Mouse (Mus musculus): ENCODE results near the gene Prickle1.

Gene Prickle1

DNA sequence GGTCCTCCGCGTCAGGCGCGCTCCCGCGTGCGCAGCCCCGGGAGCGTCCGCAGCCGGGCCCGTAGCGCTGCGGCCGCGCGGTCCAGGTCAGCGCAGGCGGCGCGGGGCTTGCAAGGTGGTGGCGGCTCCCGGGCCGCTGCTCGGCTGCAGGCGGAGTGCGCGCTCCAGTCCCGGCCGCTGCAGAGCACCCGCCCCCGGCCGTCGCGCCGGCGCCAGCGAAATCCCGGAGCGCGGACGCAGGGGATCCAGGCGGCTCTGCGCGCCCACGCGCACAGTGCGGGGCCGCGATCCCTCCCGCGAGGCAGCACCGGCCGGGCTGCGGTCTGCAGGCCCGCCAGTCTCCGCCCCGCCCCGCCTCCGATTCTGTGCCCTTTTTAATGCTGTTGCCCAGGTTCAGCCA is at the start of gene Prickle1:
Prickle1 (minus strand) TSS at position 146 of the 400 bp plus-strand sequence.
- in situ Hi-C loops (cut with MboI; ENCODE audit: low sequenced_read_pairs) = loop anchor here (25.0 kb wide), 2 partner anchors 617 to 1158 kb away; no protein-coding TSS in a partner anchor

DNA sequence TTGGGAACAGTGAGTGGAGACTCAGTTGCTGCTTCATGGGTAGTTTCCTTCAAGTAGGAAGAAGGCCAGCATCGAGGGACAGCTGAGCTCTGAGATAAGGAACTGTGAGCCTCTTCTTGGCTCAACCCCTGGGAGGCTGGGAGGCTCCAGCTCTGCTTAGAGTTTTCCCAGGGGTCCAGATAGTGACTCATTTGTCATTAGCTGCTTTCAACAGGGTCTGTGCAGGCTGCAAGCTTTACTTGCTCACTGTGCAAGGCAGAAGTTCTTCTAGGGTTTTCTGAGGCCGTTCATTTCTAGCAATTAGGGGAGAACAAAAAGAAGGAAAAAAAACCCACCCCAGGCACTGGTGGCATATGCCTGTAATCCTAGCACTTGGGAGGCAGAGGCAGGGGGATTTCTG is 44.5 kb upstream of the Prickle1 start:
- in situ Hi-C loops (cut with MboI; ENCODE audit: low sequenced_read_pairs) = no loop called here

DNA sequence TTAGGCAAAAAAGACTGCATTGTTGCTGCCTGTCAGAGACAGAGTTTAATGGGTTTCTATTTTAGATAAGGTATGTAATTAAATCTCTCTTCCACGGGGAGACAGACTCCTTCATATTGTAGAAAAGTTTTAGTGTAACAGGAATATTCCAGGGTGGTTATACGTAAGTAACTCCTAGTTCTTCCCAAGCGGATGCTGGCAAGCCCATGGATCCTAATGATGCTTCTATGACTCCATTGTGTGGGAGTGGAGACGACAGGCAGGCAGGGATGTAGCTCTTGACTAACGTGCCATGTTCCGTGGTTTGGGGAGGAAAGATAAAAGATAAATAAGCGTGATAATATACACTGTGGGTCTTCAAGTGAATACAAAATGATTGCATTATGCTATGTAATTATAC is 41.3 kb upstream of the Prickle1 start:
- in situ Hi-C loops (cut with MboI; ENCODE audit: low sequenced_read_pairs) = no loop called here

DNA sequence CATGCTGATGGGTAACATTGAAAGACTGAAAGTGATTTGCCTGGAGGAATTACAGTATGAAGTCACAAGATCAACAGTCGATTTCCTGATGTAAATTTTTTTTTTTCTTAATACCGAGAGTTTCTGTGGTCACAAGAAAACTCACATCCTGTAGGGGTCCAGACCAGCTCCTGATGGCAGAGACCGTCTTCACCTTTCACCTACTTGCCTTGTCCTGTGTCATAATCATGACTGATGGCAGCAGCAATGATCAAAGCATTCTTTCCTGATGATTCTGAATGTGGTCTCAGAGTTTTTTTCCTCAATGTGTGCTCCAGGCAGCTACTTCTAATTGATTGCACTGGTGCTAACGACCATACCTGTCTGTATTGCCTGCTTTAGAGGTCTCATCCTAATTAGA is 39.9 kb upstream of the Prickle1 start:
- in situ Hi-C loops (cut with MboI; ENCODE audit: low sequenced_read_pairs) = no loop called here

DNA sequence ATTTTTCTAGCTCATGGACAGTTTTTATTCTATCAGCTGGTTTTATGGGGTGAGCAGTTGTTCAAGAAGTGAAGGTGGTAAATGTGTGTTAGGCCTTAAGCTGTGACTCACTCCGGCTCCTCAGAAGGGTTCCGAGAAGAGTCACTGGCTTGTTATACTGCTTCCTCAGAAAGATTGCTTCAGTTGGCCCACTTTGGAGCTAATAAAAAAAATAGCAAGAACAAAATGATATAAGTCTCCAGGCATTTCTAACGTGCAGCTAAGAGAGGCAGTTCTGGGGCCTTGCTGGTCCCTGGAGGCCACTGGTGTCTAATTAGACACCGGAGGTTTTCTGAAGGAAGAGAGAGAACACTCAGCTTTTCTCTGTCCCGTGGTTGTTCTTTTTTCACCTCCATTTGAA is 38.8 kb upstream of the Prickle1 start:
- in situ Hi-C loops (cut with MboI; ENCODE audit: low sequenced_read_pairs) = no loop called here

DNA sequence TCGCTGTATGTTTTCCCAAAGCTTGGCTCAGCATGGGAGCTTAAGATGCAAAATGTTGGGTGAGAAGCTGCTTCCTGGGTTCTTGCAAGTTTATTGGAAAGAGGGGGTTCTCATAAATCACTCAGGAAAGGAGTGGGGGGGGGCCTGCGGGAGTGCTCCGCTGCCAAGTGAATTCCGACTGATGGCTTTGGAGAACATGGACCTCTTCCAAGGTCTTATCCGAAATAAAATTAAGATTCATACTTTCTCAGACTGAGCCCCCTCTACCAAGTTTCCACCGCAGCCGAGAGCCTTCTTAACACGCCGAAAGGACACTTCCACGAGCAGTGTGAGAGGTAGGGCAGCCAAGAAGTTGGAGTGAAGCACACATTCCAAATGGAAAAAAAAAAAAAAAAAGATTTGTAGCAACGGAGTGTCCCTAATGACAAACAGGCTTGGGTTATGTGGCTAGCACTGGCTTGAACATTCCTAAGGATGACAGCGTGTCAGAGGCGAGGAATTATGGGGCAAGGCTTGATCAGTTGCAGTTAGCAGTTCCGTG is 34.4 kb upstream of the Prickle1 start:
- in situ Hi-C loops (cut with MboI; ENCODE audit: low sequenced_read_pairs) = no loop called here

DNA sequence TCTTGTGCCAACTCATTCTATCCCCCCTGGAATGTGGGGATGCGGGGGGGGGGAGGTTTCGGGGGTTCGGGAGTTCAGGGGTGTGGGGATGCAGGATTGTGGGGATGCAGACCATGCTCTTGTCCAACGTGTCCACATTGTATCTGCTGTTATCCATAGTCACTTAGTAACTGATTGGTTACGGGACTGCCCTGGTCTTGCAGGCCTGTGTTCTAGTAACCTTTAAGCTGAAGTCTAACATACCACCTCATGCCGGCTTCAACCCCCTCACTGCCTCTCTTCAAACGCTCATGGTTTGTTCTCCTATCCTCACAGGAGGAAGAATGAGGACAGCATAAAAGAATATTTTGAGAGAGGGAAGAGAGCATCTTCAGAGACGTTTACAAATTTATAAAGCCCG is 33.5 kb upstream of the Prickle1 start:
- in situ Hi-C loops (cut with MboI; ENCODE audit: low sequenced_read_pairs) = no loop called here

DNA sequence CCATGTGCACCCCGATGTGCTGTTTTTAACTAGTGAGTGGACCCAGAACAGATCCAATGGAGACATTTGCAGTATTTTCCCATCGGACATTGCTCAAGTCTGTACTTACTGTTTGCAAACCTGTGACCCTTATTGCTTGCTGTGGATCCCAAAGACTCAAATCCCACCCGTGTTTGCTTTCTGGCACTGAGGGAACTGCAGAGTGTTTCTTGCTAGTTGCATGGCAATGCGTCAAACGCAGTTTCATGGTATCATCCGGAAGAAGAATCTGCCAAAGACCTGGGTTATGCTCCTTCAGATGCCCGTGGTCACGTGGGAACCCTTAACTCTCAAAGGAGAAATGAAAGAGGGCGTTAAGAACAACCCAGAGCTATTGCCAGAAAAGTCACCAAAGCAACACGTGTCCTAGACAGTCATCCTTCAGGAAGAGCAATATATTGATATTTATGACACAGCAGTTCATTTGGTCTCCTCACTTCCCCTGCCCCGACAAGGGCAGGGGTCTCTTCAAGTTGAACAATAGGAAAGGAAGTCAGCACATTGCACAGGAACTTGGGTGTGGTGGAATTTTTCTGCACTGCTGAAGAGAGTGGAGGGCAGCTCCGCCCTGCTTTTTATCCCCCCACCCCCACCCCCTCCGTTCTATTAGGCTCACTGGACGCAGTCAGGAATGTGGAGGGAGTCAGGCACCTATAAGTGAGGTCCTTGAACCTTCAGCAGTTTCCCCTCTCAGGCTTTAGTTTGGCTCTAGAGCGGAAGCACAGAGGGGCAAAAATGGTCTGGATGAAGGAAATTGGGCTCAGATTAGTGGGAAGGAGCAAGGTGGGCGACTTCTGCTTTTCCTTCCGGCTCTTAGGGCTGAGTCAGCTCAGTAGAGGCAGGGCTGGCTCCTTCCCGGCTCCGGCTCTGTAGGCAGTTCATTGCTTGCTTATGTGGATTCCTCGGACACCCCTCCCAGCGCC is 32.4 kb upstream of the Prickle1 start:
- in situ Hi-C loops (cut with MboI; ENCODE audit: low sequenced_read_pairs) = no loop called here

DNA sequence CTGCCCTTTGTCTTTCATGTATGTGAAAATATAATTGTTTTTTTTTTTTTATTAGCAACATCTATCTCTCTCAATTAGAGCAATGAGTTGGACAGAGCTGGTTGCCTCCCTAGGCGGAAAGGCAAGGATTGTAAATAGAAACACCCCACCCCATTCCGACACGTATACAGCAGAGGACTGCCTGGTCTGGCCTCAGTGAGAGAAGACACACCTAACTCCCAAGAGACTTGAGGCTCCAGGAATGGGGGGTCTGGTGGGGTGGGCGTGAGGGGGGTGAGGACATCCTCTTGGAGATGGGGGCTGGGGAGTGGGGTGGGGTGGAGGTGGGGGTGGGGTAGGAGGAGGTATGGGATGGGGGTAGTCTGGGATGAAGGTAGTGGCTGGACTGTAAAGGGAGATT is 23.9 kb upstream of the Prickle1 start:
- in situ Hi-C loops (cut with MboI; ENCODE audit: low sequenced_read_pairs) = no loop called here

DNA sequence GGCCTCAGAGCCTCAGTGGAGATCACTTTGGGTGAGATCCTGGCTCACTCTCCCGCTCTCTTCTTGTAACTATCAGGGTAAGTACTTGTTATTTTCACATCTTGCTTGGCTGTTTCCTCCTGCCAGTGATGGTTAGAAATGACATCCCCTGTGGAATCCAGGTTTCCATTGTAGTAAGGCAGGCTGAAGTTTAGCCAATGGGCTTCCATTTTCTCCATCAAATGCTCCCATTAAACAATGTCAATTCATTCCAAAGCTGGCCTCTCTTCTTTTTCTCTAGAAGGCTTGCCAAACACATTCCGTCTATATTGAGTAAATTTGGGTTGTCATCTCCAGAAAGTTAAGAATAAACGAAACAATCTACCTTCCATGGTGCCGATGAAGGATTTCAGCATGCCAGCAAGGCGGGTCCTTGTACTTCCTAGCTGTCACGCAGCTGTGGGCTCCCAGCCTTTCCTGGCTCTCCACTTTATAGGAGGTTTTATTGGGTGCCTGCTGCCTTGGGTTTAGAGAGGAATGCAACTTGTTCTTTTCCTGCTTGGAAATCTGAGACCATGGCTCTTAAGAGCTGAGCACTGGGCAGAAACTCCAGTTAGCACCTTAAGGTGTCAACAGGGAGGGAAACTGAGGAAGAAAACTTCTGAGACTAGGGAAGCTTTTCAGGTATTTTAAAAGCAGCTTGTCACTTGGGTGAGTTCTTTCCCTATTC is 22.9 kb upstream of the Prickle1 start:
- in situ Hi-C loops (cut with MboI; ENCODE audit: low sequenced_read_pairs) = no loop called here

DNA sequence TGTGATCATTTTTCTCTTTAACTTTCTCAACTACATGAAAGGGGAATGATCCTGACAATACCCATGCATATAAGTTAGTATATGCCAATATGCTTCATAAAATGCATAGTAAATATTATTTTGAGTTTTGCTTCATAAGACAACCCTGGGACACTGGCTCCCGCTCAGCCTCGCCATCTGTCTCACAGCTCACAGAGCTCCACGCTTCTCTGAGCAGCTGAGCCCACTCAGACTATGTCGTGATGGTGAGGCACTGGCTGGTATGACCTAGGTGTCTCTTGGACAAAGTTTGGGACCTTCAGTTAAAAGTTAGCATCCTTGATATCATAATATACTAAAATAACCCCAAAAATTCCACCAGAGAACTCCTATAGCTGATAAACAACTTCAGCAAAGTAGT is 20.6 kb upstream of the Prickle1 start:
- in situ Hi-C loops (cut with MboI; ENCODE audit: low sequenced_read_pairs) = no loop called here

DNA sequence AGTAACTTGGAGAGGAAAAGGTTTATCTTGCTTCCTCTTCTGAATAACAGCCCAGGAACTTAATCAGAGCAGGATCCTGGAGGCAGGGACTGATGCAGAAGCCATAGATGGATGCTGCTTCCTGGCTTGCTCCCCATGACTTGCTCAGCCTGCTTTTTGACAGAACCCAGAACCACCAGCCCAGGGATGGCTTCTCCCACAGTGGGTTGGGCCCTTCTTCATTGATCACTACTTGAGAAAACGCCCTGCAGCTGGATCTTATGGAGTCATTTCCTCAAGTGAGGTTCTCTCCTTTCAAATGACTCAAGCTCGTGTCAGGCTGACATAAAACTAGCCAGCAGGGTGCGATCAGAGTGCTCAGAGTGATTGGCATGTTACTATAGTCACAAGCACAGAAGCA is 19.3 kb upstream of the Prickle1 start:
- in situ Hi-C loops (cut with MboI; ENCODE audit: low sequenced_read_pairs) = no loop called here

DNA sequence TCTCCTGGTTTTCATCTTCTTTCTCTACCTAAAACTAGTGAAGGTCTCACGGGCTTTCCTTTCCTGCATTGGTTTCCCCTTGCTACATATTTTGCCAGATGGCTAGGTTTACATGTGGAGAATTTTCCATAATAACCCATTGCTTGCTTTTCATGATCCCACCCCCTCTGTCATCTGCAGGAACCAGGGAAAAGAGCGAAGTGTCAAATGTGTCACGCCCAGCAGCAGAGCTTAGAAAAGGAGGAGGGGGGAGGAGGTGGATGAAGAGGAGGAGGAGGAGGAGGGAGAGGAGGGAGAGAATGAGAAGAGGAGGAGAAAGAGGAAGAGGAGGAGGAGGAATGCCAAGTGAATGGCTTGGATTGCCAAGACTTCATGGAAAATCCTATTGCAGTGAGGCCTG is 17.9 kb upstream of the Prickle1 start:
- in situ Hi-C loops (cut with MboI; ENCODE audit: low sequenced_read_pairs) = no loop called here

DNA sequence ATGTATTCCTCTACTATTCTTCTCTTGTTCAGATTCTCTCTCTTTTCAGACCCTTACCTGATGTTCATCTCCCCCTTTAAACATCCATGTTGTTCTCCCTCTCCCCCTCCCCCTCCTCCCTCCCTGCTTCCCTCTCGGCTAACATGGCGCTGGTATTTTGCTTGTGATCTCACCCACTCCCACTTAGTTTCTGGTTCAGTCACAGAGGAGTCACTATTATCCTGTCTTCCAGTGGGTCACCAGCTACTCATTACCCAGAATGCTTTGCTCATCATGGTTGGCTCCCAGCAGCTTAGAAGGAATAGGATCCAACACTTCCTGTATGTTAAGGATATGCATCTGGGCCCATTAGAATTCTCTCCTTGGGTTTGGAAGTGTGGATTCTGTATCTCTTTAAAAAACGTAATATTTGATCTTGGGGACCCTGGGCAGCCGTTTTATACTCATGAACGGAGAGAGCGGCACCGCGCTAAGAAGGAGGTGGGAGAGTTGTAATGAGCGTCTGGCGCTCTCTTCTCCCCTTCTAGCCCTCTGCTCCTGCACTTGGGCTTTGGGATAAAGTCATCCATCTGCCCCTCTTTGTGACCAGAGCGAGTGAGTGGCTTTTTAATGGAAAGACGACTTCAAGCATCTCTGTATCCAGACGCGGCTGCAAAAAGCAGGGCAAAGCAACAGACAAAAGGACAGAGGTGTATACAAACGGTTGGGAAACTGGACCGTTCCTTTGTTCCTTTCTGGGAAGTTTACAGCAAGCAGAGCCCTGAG is 16.0 kb upstream of the Prickle1 start:
- in situ Hi-C loops (cut with MboI; ENCODE audit: low sequenced_read_pairs) = no loop called here

DNA sequence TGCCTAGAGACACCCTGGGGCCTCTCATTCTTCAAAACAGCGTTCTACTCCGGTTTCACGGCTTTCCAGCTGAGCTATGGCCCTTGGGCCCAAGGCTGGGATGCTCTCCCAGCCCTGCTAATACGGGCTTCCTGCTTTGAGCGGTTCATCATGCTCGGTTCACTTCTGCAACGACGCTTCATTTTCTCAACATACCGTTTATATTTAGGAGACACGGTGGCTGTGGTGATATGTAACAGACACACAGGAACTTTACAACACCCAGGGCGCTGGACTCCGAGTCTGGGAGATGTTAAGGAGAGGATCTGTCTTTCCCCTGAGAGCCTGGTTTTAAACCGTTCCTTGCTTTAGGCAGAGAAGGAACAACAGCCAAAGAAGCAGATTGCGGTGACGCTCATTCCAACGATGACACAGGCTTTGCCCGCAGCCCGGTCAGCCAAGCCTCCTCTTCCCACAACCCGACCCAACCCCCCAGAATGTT is 15.1 kb upstream of the Prickle1 start:
- in situ Hi-C loops (cut with MboI; ENCODE audit: low sequenced_read_pairs) = no loop called here

DNA sequence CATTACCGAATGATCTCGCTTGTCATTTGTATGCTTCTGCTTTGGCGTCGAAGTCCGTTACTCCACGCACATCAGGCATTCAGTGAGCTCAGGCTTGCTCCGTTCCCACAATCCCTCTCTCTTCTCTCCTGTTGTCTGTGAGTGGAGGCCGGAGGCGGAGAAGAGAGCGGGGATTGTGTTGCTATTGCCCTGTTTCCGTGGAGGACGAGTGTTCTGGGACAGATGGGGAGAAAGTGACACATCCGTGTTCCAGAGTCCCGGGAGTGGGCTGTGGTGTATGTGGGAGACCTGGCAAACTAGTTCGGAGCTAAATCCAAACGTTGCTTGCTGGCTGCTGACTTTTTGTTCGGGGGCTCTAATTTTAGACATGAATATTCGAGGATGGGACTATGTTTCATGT is 14.6 kb upstream of the Prickle1 start:
- in situ Hi-C loops (cut with MboI; ENCODE audit: low sequenced_read_pairs) = no loop called here

DNA sequence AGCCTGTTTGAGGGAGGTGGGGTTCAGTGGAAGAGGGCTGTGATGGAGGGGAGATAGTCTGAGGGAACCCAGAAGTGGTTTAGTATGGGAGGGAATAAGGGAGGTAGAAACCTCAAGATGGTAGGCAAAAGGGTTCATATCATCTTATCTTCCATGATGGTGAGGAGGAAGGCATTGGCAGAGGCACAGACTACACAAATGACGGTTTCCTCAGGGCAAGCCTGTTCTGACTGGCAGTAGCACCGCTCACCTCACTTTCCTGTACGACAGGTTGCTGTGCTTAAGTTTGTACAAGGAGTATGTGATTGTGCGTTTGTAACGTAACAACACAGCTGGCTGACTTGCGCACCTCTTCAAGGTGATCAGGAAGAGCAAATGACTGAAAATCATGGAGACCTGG is 7.2 kb upstream of the Prickle1 start:
- in situ Hi-C loops (cut with MboI; ENCODE audit: low sequenced_read_pairs) = no loop called here

DNA sequence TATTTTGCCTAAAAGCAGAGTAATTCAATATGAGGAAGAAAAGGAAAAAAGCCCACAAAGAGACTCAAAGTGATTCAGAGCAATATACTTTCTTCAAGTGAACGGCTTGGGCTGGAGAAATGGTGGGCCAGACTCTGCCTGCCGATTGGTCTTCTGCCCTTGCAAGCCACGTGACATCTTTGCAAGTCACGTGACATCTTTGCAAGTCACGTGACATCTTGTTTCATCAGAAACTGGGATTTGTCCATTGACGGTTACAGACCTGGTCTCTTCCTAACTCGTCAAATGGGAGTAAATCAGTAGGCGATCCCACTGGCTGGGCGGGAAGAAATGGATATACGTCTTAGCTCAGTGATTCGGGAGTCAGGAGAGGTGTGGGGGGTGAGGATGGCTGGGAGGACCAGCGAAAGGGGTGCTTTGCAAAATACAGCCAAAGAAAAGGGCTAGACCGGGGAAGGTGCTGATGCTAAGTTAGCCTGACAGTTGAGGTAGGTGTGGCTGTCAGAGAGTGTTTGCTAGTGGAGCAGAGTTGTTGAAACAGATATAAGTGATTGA is 5.8 kb upstream of the Prickle1 start:
- in situ Hi-C loops (cut with MboI; ENCODE audit: low sequenced_read_pairs) = no loop called here

DNA sequence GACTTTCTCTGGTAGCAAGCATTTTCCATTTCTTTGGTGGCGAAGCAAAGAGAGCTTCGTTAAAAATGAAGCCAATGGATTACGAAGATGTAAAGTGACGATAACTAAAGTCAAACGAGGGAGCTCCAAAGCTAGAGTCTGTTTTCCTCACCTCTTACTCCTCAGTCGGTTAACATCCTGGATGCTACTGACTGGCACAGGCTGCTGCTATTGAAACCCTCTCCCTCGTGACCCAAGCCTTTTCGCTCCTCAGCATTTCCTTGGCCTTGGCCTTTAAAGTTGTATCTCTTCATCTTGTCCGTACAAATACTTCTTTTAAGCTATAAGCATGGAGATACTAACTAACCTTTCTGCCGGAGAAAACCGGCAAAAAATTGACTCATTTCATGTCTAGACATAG is 1.3 kb upstream of the Prickle1 start:
- in situ Hi-C loops (cut with MboI; ENCODE audit: low sequenced_read_pairs) = loop anchor here (25.0 kb wide), 2 partner anchors 615 to 1160 kb away; no protein-coding TSS in a partner anchor

DNA sequence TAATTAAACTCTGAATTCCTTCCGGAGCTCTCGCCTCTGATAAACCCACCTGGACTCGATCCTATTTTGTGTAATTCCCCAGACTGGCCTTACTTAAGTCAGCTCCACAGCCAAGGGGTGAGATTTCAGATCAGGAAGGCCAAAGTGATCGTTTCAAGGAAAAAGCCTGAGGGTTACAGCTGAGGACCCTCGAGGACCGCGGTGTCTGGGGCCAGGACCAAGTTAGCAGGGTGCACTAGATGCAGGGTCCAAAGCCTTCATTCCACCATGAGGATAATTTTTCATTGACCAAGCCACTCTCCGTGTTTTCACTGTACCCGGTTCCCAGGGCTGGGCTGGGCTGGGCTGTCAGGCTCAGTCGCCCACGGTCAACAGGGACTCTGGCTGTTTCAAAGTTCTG is 594 bp upstream of the Prickle1 start:
- in situ Hi-C loops (cut with MboI; ENCODE audit: low sequenced_read_pairs) = loop anchor here (25.0 kb wide), 2 partner anchors 616 to 1159 kb away; no protein-coding TSS in a partner anchor
